Mouse (Mus musculus): Measurements from ENCODE around the gene Sept9.

DNA sequence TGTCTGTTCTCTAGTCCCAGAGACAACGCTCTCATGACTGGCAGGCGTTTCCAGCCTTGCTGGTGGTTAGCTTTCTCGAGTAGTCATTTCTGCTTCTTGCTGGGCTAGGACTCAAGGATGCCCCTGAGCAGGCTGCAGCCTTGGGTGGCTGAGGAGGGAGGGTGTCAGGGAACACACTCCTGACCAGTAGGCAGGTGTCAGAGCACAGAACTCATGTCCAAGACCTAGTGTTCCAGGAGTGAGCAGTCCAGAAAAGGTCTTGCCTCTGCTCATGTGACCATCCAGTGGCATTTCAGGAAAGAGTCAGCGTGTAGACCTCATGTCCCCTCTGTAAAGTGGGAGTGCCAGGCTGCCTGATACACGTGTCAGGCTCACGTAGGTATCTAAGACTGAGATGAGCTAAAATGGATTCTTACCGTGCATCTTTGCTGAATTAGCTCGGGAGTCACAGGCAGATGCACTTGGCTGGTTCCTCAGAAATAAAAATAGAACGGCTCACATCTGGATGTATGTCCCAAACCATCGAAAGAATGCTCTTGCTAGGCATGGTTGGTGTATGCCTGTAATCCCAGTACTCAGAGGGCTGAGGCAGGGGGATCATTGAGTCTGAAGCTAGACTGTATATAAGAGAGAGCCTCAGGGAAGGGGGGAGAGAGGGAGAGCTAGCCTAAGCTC, 149.1 kb downstream of the Sept9 start:
- TF ChIP-seq CTCF (IDR thresholded peaks at IDR 0.05; ENCODE audit: borderline replicate concordance, insufficient read depth, low read depth, low read length): no peak
- TF ChIP-seq POLR2A (IDR thresholded peaks at IDR 0.05; ENCODE audit: borderline replicate concordance, insufficient read depth, low read length): no peak

All from cerebellum, adult 2 months (tissue).